Mouse (Mus musculus): ENCODE data around the gene Scrn2.
A peak's percentile ranks its signal among the peaks of the same experiment; 100 is the strongest.

Scrn2 gene

DNA sequence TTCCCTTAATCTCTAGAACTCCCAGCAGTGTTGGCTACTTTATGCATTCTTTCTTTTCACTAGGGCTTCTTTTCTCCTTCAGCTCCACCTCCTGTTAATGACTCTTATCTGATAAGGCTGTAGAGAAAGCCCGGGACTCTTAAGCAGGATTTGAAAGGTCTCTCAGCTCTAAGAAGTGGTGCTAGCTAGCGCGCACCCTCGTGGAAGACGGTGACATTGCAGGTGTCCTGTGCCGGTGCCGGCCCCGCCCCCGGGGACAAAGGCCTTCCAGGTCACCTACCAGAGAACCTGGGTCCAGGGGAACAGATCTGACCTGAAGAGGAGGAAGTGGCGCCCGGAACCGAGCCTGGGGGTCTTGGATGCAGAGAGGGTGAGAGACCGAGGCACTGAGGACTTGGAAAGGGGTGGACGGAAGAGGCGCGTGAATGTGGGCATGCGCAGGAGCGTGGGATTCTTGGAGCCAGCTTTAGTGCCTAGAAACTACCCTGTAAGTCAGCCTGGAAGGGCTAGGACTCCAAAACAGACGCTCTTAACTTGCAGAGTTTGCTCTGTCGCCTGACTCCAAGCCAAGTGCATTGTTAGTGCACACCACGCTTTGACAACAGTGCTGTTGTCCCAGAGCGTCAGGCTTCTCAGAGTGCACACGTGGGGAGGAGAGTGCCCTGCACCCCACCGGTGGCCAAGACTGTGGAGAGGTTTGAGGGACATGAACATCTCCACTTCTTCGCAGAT lies at the start of gene Scrn2:
Gene Scrn2, plus strand, starts transcription at position 253 of the 732 bp plus-strand sequence.
- DNase-seq (ENCODE audit: extremely low read depth, insufficient read length, low spot score), result peak; percentile 94

DNA sequence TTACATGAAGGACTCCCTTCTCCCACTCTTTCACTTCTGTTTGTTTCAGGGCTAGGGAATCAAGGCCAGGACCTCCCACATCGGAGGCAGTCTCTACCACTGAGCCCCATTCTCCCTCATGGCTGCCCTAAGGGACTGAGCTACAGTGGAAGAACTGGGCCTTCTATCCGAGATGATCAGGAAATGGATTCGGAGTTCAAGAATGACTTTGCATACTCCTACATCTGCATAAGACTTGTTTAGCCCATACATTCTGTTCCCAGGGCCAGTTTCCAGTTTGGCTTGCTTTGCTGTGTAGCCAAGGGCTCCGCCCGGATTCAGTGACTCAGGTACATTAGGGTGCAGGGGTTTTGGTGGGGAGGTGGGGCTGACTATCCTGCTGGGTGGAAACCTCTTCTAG lies 49.7 kb upstream of the Scrn2 start:
- DNase-seq (ENCODE audit: extremely low read depth, insufficient read length, low spot score), result no peak

DNA sequence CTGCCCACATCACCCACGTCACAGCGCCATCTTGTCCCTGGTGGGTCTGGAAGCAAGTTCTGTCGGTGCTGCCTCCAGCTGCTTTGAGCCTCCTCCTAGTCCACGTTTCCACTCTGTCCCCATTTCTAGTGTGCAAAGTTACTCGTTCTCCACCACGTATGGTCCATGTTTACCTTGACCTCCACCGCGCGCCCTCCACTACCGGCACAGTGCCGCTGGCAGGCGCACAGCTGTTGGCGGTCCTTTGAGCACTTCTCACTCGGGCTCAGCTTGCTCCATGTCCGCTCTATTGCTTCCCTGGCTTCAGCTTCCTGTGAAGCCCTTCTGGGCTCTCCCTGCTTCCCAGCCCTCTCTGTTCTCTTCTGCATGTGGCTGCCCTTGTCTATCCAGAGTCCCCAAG lies 48.3 kb upstream of the Scrn2 start:
- DNase-seq (ENCODE audit: extremely low read depth, insufficient read length, low spot score), result no peak

DNA sequence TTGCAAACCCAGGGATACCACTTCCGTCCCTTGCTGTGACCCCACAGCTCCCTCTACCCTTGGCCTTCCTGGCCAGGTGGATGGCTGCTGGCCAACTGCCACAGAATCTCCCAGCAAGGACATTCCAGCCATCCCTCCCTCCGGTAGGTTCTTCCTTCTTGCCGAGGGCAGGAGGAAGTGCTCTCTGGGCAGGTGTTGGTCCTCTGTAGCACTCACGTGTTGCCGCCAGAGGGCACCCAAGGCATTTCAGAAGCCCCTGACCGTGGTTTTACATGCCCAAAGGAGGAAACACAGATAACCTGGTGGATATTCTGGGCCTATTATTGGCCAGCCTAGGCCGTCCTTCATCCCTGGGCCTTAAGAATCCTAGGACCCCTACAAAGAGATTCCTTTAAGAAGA lies 47.4 kb upstream of the Scrn2 start:
- DNase-seq (ENCODE audit: extremely low read depth, insufficient read length, low spot score), result peak; percentile 70

DNA sequence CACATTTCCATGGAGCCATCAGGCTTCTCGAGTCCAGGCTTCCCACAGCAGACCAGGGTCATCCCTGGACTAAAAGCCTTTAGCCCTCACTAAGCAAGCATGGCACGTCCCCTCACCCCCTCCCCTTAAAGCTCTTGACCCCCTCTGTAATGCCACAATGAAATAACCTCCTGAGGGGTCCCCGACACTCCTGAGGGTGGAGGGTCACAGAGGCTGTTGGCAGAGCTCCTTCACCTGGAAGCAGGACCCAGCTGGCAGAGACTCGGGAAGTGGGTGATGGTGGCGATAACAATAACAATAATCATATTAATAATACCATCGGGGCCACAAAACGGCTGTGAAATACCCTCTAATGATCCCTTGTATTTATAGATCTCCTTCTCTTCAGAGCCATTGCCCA lies 46.9 kb upstream of the Scrn2 start, which contains the start of gene Sp2:
Gene Sp2, minus strand, starts transcription at position 101 of the 400 bp plus-strand sequence.
- no peak for DNase-seq (ENCODE audit: extremely low read depth, insufficient read length, low spot score)

DNA sequence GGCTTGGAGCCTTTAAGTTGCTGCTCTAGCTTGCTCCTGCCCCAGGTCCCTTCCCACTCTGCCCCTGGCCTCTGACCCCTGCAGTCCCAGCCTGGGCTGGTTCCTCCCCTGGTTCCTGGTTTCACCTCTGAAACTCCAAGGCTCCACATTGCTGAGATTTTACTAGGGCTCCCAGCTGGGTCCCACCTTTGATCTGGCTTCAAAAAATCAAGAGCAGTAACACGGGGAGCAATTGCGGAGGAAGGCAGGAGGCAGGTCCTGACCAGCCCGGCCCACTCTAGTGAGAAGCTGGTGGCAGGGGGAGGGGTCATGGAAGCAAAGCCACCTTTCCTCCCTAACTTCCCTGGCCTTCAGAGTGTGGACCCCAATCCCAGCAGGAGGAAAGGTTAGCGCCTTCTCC lies 44.8 kb upstream of the Scrn2 start:
- DNase-seq (ENCODE audit: extremely low read depth, insufficient read length, low spot score), result no peak

DNA sequence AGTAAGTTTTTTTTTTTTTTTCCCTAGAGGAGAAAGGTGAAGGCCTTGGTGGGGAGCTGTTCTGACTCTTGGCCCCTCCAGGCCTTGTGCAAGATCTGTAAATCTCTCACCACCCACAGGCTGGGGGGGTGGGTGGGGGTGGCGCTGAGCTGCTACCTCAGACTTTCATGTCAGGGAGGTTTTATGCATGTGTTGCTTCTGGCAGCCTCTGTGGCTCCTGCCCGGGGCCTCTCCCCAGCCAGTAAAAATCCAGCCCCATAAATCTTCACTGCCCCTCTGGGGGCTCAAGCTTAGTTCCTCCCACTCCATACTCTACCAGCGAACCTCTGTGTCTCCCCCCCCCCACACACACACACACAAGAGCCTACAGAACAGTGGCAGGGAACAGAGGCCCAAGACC lies 43.3 kb upstream of the Scrn2 start:
- no peak for DNase-seq (ENCODE audit: extremely low read depth, insufficient read length, low spot score)

DNA sequence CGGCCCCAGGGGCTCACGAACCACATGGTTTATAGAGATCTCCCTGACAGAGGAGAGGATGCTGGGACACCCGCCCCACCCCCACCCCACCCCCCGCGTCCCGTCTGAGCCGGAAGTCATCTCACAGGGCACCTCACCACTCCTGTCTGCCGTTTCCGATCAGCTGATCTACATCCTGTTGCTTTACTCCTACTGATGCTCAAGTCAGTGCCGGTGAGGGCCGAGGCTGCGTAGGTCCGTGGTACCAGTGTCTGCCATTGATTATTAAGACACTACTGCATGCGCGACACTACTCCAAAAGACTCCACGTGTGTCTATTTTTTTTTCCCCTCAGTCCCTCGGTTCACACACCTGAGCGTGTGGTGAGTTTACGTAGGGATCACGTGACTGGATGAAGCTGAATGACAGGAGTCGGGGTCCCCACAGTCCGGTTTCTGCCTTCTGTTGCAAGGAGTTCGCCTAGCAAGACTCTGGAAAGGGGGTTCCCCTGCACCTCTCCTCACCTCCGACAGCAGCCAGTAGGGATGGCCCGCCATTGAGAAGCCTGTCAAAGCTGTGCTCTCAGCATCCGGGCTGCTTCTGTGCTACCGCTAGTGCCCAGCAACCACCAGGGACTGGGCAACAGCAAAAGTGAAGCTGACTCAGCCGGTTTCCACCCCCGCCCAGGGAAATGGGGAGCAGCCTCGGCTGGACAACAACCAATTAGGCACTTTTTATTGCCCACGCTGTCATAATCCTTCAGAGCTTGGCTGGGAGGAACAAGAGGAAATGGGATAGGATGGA lies 41.7 kb upstream of the Scrn2 start:
- DNase-seq (ENCODE audit: extremely low read depth, insufficient read length, low spot score), result peak; percentile 72

DNA sequence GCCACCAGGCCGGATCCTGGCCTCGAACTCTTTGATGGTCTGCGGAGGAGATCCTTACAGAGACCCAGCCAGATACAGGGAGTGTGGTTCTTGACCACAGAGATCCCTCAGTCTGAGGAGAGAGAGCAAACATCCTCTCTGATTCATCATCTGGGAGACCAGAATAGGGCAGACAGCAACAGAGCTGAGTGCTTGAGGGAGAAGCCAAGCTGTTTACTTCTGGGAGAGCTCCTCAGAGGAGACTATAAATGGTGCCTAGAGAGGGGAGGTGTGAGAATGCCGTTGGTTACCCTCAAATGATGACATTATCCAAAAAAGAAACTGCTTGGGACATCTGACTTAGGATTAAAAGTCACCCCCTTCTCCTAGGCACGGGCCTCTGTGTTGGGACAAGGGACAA lies 38.2 kb upstream of the Scrn2 start:
- no peak for DNase-seq (ENCODE audit: extremely low read depth, insufficient read length, low spot score)

DNA sequence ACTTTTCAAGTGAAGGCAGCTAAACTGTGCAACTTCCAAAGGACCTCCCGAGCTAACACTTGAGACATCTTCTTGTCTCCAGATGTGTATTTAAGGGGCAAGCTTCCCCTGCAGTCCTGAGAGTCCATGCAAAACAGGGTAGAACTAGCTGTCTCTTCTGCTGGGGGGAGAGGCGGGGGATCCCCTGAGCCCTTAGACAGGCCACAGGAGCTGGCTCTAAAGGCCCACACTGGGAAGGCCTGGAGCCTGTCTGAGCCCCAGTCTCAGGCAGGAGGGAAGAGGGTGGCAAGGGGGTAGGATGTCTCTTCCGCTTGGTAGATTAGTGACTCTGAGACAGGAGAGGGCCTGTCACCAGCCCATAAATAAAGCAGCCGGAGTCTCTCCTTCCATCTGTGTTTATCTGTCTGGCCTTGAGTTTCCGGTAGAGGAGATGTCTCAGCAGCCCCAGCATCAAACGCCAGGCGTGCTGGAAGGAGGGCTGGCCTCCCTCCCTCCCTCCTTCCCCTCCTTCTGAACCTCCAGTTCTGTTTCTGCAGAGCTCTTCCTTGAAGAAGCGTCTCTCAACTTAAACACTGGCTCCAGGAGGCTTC lies 36.9 kb upstream of the Scrn2 start:
- no peak for DNase-seq (ENCODE audit: extremely low read depth, insufficient read length, low spot score)

DNA sequence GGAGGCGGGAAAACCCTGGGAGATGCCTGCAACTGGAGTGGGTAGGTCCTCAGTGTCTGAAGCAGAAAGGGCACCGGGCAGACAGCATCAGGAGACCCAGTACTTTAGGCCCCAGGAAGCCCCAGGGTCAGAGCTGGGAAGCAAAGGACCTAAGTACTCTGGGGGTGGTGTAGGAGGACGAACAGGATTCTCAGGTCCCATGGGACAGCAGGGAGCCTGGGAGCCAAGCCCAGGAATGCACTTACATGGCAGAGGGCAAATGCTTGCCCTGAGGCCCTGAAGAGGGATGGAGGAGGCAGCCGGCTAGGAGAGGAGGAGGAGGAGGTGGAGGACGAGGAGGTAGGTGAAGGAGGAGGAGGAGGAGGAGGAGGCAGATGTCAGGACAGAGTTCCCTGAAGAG lies 34.7 kb upstream of the Scrn2 start:
- DNase-seq (ENCODE audit: extremely low read depth, insufficient read length, low spot score), result peak; percentile 78

DNA sequence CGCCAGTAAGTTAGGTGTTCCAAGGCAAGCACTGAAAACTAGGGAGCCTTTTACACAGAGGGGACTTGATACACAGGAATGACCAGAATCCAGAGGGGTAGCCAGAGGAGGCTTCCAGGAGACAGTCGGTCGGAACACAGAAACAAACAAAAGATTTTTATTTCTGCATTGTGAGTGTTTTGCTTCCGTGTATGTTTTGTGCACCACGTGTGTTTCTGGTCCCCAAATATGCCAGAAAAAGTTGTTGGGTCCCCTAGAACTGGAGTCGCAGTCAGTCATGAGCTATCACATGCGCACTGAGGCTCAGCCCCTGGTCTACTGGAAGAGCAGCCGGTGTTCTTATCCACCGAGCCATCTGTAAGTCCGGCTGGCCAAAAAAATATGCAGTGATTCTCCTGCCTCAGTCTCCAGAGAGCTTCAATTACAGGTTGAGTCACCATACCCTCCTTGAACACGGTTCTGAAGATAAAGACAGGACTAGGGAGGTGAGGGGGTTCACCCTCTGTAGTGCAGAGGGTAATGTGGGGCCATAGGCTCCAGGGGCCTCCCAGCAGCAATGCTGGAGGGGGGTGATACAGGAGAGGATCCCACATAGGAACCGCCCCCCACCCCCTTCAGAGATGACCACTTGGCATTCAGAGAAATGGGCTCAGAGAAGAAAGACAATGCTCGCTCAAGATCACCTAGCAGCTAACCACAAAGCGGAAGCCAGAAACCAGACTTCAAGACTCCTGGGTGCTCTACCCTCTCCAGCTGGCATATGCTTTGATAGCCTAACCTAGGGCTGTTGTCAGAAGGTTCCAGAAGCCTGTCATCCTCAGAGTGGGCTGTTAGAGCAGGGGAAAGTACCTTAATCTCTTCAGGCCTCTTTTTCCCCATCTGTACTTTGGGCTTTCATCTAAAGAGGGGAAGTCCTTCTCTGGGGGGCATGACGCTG lies 33.6 kb upstream of the Scrn2 start:
- no peak for DNase-seq (ENCODE audit: extremely low read depth, insufficient read length, low spot score)

DNA sequence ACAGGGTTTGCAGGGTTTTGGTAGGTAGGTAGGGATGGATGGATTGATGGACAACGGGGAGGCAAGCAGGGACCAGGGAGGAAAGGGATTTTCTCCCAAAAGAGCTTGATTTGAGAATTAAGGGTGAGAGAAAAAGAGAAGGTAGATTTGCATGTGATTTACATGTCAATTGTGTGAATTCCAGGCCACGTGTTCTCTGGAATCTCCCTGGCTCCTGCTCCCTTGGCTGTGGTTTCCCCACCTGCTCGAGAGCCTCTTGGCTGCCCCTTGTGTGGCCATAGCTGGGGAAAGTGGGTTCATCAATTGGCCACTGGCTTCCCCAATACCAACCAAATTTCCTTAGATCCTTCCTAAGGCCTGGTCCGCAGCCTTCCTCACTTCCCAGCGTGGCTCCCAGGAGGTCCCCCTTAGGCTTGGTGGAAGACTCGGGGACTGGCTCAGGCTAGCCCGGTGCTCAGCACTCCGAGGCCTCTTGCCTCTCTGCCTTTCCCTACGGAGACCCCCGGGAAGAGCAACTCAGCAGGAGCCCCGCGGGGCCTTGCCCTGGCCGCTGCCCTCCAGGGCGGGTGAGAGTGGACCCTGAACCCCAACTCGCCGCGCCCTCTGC lies 32.9 kb upstream of the Scrn2 start:
- DNase-seq (ENCODE audit: extremely low read depth, insufficient read length, low spot score), result no peak

DNA sequence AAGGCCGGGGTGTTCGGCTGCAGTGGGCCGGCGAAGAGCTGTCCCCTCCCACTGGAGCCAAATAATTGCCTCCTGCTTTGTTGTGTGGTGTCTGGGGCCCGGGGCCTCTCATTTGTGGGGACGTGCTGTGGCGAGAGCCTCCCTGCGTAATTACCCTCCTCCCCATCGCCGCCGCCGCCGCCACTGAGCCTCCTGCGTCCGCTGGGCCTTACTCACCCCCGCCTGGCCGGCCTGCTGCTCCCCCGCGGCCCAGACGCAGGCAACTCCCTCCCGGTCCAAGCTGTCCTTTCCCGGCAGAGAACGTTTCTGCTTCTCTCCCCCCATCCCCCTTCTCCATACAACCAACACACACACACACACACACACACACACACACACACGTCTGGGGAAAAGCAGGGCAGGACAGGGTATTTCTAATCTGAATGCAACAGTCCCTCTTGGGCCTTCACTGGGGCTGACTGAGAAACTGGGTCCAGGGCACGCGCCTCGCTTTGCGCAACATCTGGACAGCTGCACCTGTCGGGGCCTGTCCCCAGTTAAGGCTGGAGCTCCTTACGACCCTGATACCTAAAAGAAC lies 32.3 kb upstream of the Scrn2 start:
- no peak for DNase-seq (ENCODE audit: extremely low read depth, insufficient read length, low spot score)

DNA sequence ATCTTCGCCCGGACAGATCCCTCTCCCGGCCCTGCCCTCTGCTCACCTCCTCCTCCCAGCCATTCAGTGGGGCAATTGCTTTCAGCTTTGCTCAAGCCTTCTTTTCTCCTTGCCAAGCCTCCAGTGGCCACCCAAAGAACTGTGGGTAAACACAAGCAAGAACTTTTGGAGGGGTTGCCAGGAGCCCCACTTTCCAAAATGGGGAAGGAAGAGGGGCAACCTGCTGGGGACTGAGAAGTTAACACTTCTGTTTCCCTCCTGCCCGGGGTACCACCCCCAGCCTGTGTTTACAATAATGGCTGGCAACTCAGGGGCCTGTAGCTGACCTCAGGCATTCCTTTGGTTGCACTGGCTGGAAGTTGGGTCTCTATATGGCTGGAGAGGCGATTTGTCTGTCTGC lies 26.6 kb upstream of the Scrn2 start:
- no peak for DNase-seq (ENCODE audit: extremely low read depth, insufficient read length, low spot score)

DNA sequence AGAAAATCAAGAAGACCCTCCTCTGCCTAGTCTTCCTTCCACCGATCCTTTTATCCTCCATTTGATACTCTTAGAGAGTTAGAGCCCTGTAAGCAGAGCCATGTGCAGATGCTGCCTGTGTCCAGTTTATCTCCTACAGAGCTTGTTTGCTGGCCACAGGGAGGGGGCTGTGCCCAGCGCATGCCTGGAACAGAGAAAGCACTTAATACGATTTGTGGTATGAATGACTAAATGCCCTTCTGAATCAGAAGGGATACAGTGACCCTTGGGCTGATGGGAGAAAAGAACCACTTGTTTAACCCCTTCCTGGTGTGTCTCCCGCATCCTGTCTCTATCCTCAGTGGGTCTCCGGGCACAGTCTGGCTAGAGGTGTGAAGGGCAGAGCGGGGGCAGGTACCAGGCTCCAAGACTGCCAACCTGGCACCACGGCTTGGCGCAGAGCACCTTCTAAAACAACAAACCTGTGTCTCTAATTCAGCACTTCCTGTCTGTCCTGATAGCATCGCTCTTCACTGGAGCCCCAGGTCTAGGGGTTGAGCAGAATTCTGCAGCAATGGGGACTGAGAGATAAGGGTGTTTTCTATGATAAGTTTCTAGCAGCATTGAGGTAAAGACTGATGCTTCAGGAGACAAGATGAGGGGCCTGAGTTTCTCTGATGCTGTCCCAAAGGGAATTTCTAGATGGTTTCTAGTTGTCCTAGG lies 22.5 kb upstream of the Scrn2 start:
- peak; percentile 72 for DNase-seq (ENCODE audit: extremely low read depth, insufficient read length, low spot score)

DNA sequence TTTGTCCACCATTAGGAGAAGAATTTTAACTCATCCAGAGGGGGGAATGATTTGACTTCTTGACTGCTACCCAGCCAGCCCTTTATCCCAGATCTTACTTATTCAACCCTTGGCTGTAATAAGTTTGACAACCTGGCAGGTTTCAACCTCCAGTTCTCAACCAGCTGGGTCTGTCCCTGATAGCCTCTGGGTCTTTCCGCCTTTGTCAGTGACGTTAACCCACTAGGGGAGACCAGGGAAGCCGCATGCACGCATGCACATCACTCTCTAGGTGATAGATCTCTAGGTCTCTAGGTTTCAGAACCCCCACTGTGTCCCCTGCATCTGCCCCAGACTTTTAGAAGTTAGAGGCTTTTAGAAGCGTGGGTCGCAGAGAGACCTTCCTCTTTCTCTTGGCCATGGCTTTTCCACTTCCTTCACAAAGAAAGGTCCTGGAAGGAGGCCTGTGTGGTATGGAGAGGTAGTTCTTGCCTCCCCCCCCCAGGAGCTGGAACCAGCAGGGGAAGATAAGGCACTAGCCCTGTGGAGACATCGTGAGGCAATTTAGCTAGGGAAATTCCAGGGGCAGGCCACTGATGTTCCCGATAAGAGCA lies 20.4 kb upstream of the Scrn2 start:
- DNase-seq (ENCODE audit: extremely low read depth, insufficient read length, low spot score), result no peak

DNA sequence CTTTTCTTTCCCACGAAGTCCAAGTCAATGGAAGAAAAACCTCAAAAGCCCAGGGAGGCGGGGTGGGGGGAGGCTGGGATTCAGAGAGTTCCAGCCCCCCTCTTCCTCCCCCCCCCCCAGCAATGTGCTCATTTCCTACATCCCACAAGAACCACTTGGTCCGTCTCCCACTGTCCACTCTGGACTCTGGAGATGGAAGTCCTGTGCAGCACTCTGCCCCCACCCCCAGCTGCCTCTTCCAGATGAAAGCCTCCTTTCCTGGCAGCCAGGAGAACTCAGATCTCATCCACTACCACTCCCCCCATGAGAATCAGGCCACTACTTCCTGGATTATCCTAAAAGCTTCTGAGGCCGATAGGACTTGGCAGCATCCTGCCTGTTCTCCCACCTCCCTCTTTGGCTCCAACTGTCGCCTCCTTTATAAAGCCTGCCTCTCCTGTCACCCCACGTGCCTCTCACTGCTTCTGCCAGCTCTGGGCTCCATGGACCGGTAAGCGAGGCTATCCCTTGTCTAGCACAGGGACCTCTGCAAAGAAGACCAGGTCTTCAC lies 16.5 kb upstream of the Scrn2 start, which contains the start of gene Sp6:
Gene Sp6, plus strand, starts transcription at position 274 of the 550 bp plus-strand sequence.
- DNase-seq (ENCODE audit: extremely low read depth, insufficient read length, low spot score), result no peak
